8 mouse cellular contexts compared by ENCODE assay signal in the genomic region with DNA sequence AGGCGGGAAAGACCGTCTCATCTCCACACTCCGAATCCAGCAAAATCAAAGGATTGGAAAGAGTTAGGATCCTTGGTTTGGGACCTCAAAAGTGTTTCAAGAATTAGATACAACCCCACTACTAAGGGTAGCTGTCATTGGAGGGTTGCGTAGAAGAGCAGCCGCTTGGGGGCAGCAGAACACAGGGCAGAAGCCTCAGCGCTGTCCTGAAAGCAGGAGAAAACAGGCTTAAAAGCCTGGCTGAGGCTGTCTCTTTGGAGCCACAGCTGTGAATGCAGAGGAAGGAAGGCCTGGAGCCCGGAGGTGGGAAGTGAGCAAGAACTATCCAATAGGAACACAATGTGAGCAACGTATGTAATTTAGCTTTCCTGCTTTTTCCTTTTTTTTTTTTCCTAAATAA. TPM values are rescaled to one million over a fixed set of nuclear protein-coding genes. Genes with fewer than 3 reads are reported as not detected.
DNase-seq lines count a peak whose midpoint lies in the region; ATAC-seq and TF ChIP-seq lines count a peak whose summit lies in the region.

No protein-coding gene starts in this region.

- no peaks in the 10 kb centered on the region for H3K36me3 ChIP-seq in heart, embryonic 13.5 days
- no peaks in the 10 kb centered on the region for H3K36me3 ChIP-seq in kidney, embryonic 16.5 days (ENCODE audit: insufficient read depth, low read length)
- no peaks in the 10 kb centered on the region for H3K36me3 ChIP-seq in splenic B cell, adult 2 months (ENCODE audit: control insufficient read depth, insufficient read depth, low read length, poor library complexity, severe bottlenecking)

- no peaks in the 10 kb centered on the region for H3K27me3 ChIP-seq in heart, embryonic 13.5 days (replicated peaks)
- no peaks in the 10 kb centered on the region for H3K27me3 ChIP-seq in kidney, embryonic 16.5 days (ENCODE audit: insufficient read depth, low read length)
- no peaks in the 10 kb centered on the region for H3K27me3 ChIP-seq in splenic B cell, adult 2 months (ENCODE audit: control insufficient read depth, insufficient read depth, low read length, poor library complexity, severe bottlenecking)

- peak overlapping the region; percentile 10; the same call in 1 of the 2 replicates for H3K4me2 ChIP-seq in heart, embryonic 13.5 days
- no peak overlapping the region for H3K4me2 ChIP-seq in kidney, embryonic 16.5 days (replicated peaks; ENCODE audit: low read depth, low read length)

- H3K9me3 ChIP-seq in heart, embryonic 13.5 days = no peaks in the 10 kb centered on the region
- no peaks in the 10 kb centered on the region for H3K9me3 ChIP-seq in kidney, embryonic 16.5 days (ENCODE audit: low read length)

- peak; percentile 96 for TF ChIP-seq CTCF in brain, embryonic 14.5 days (IDR thresholded peaks at IDR 0.05; ENCODE audit: borderline replicate concordance, extremely low read depth, insufficient read depth, insufficient read length)

- DNase-seq in CD4-positive, CD25-positive, alpha-beta regulatory T cell, adult 2 months (ENCODE audit: low read depth, low spot score) = peak; percentile 88
- peak; percentile 93 for DNase-seq in brain, embryonic 14.5 days (ENCODE audit: low read depth)
- peak; percentile 34 for DNase-seq in fibroblast of lung, adult 2 months (ENCODE audit: low read depth)
- DNase-seq in liver = peak; percentile 89
- peak; percentile 86 for DNase-seq in naive thymus-derived CD4-positive, alpha-beta T cell, adult 2 months (ENCODE audit: low read depth)
- peak; percentile 86 for DNase-seq in splenic B cell, adult 2 months (ENCODE audit: low read depth, low spot score)

- 2% methylated on average over 8 of the region's 8 CpGs for WGBS in heart, embryonic 13.5 days
- WGBS in kidney, embryonic 16.5 days = 3% methylated on average over 8 of the region's 8 CpGs

- ATAC-seq in heart, embryonic 13.5 days (ENCODE audit: extremely low read depth, insufficient number of reproducible peaks, low FRiP score, low TSS enrichment) = no peak
- ATAC-seq in kidney, embryonic 16.5 days (ENCODE audit: low FRiP score, low TSS enrichment) = peak; percentile 90

- H3K4me3 ChIP-seq in heart, embryonic 13.5 days = no peak overlapping the region
- H3K4me3 ChIP-seq in kidney, embryonic 16.5 days (ENCODE audit: low read length) = no peak overlapping the region

- no peak overlapping the region for H3K9ac ChIP-seq in heart, embryonic 13.5 days
- H3K9ac ChIP-seq in kidney, embryonic 16.5 days (replicated peaks; ENCODE audit: low read length) = no peak overlapping the region

- no peak overlapping the region for H3K27ac ChIP-seq in heart, embryonic 13.5 days (replicated peaks)
- H3K27ac ChIP-seq in kidney, embryonic 16.5 days (ENCODE audit: low read length) = no peak overlapping the region

- peaks cover 3% of the 10 kb centered on the region; the same call in 1 of the 2 replicates for H3K4me1 ChIP-seq in heart, embryonic 13.5 days
- H3K4me1 ChIP-seq in kidney, embryonic 16.5 days (ENCODE audit: insufficient read depth, low read length) = no peaks in the 10 kb centered on the region

- TF ChIP-seq POLR2A in brain, embryonic 14.5 days (IDR thresholded peaks at IDR 0.05; ENCODE audit: borderline replicate concordance, extremely low read depth, insufficient read depth, insufficient read length, poor library complexity, severe bottlenecking) = no peak

RNA-seq across cellular contexts. Expression of gene Rps3, which starts 16.7 kb away (rescaled TPM):
- 722 and 820 TPM in 2 replicates for polyA plus RNA-seq in brain, embryonic 14.5 days (2012; rRNA removed)
- 492 and 539 TPM in 2 replicates for polyA plus RNA-seq in heart, embryonic 13.5 days (2015; fragmentation: Nextera tagmentation; extraction: Ambion mirVana)
- 746 and 752 TPM in 2 replicates for polyA plus RNA-seq in kidney, embryonic 16.5 days (2015; fragmentation: Nextera tagmentation; extraction: Ambion mirVana)

RNA-seq across cellular contexts. Expression of gene Klhl35, which starts 34.4 kb away (rescaled TPM):
- polyA plus RNA-seq in brain, embryonic 14.5 days (2012; rRNA removed) = 13.2 and 17.9 TPM in 2 replicates
- 0.45 and 0.84 TPM in 2 replicates for polyA plus RNA-seq in heart, embryonic 13.5 days (2015; fragmentation: Nextera tagmentation; extraction: Ambion mirVana)
- polyA plus RNA-seq in kidney, embryonic 16.5 days (2015; fragmentation: Nextera tagmentation; extraction: Ambion mirVana) = 0.66 and 0.75 TPM in 2 replicates

RNA-seq across cellular contexts. Expression of gene Arrb1, which starts 35.1 kb away (rescaled TPM):
- polyA plus RNA-seq in brain, embryonic 14.5 days (2012; rRNA removed) = 45.5 and 63.2 TPM in 2 replicates
- 6.8 and 8.4 TPM in 2 replicates for polyA plus RNA-seq in heart, embryonic 13.5 days (2015; fragmentation: Nextera tagmentation; extraction: Ambion mirVana)
- 11.2 and 11.4 TPM in 2 replicates for polyA plus RNA-seq in kidney, embryonic 16.5 days (2015; fragmentation: Nextera tagmentation; extraction: Ambion mirVana)

Comparison
In these comparisons a context has a peak if more than half of its experiments do, and no peak if none do; other contexts are left out.
1. DNase-seq: peak in every context shown above with its lines; median percentile 93 in brain, embryonic 14.5 days; 89 in liver; 88 in CD4-positive, CD25-positive, alpha-beta regulatory T cell, adult 2 months; 86 in naive thymus-derived CD4-positive, alpha-beta T cell, adult 2 months; 86 in splenic B cell, adult 2 months; 34 in fibroblast of lung, adult 2 months.